Mouse (Mus musculus) limb, embryonic 14.5 days (tissue): ENCODE measurements around the gene Ddx3x. TPM values are rescaled to one million over a fixed set of nuclear protein-coding genes. Genes with fewer than 3 reads are reported as not detected.

Experiments used
- ATAC-seq: fragments of 200-750 bp; cut with Nextera tagmentation; 2 replicates; pipeline ENCODE4 v1.8.0; 2017; ENCODE audit warnings: low read depth, moderate number of reproducible peaks, moderate TSS enrichment; ENCODE audit not compliant: low FRiP score
- DNase-seq: peaks from one replicate; pipeline ENCODE4 v3.0.0-alpha.2; 2015; ENCODE audit warnings: low spot score
- H3K27ac ChIP-seq: fragments of 300-500 bp; sonication (generic); replicated peaks from 2 replicates; pipeline ENCODE4 v1.5.1; 2014; ENCODE audit warnings: low read depth, mild to moderate bottlenecking, low read length, moderate library complexity, mixed read lengths
- H3K27me3 ChIP-seq: fragments of 300-500 bp; sonication (generic); 2 replicates; pipeline ENCODE4 v1.6.1; 2014; ENCODE audit warnings: low read length, mixed read lengths; ENCODE audit not compliant: control insufficient read depth, insufficient read depth
- H3K36me3 ChIP-seq: fragments of 300-500 bp; sonication (generic); 2 replicates; pipeline ENCODE4 v1.6.1; 2014; ENCODE audit warnings: mild to moderate bottlenecking, low read length, moderate library complexity, mixed read lengths; ENCODE audit not compliant: control insufficient read depth, insufficient read depth
- H3K4me1 ChIP-seq: fragments of 300-500 bp; sonication (generic); 2 replicates; pipeline ENCODE4 v1.6.1; 2014; ENCODE audit warnings: antibody characterized with exemption, low read length, mixed read lengths; ENCODE audit not compliant: control insufficient read depth, insufficient read depth
- H3K4me2 ChIP-seq: fragments of 300-500 bp; sonication (generic); replicated peaks from 2 replicates; pipeline ENCODE4 v1.6.1; 2014; ENCODE audit warnings: low read depth, mild to moderate bottlenecking, low read length, moderate library complexity; ENCODE audit not compliant: severe bottlenecking
- H3K4me3 ChIP-seq: fragments of 300-500 bp; sonication (generic); replicated peaks from 2 replicates; pipeline ENCODE4 v1.5.1; 2014; ENCODE audit warnings: low read length
- H3K9ac ChIP-seq: fragments of 300-500 bp; sonication (generic); 2 replicates; pipeline ENCODE4 v1.6.1; 2014; ENCODE audit warnings: mild to moderate bottlenecking, low read depth, low read length, moderate library complexity; ENCODE audit not compliant: severe bottlenecking
- H3K9me3 ChIP-seq: fragments of 300-500 bp; sonication (generic); 2 replicates; pipeline ENCODE4 v1.6.1; 2016; ENCODE audit warnings: low read length; ENCODE audit not compliant: control insufficient read depth
- POLR2A ChIP-seq: fragments of 200-500 bp; IDR thresholded peaks from 2 replicates; pipeline ENCODE4 v1.8.0; 2012; ENCODE audit warnings: inconsistent platforms, mild to moderate bottlenecking, moderate library complexity, borderline replicate concordance; ENCODE audit not compliant: insufficient read depth, insufficient read length; ENCODE audit errors: extremely low read depth
- WGBS: fragments of 180-500 bp; shearing (Covaris S2); extraction: QIAGEN DNeasy Blood & Tissue Kit; methylation state at CpG from one replicate; pipeline ENCODE4 v1.1.7; 2014; 5-methylcytosine and 5-hydroxymethylcytosine counted together
- polyA plus RNA-seq, 2 experiments: library from polyadenylated mRNA; depleted of rRNA in 1 of 2; stranded (reverse) in 1 of 2; unstranded in 1 of 2; fragments of >200 nt; fragmentation: Nextera tagmentation in 1 of 2; extraction: Ambion mirVana in 1 of 2; gene quantifications; 2 replicates each; pipeline versions ENCODE4 v1.2.1 to v1.2.3; 2012 to 2014

Ddx3x gene
- polyA plus RNA-seq, 2 experiments: 100 to 126 TPM

DNA sequence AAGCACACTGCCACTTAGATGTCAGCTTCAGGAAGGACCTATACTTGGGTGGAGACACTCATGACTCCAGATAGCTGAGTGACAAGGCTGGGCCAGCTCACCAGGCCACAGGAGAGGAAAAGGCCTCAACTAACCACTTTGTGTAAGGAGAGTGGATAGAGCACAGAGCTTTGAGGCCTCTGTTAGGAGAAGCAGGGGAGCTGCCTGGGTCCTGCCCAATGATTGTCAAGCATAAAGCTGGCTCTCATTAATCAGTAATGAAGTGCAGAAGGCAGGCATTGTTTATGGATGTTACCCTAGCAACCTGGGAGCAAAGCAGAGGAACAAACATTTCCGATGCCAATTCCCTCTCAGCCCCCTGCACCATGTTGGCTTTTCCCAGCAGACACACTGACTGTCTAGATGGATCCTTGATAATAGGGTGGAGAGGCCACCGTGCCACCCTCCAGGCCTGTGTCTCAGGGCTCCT lies 44.6 kb upstream of the Ddx3x start:
- H3K4me3 ChIP-seq: no peak overlapping the region
- ATAC-seq: peak; percentile 47; the same call in 1 of the 2 replicates
- H3K9me3 ChIP-seq: no peaks in the 10 kb centered on the region
- no peaks in the 10 kb centered on the region for H3K27me3 ChIP-seq
- H3K36me3 ChIP-seq: no peaks in the 10 kb centered on the region
- no peak overlapping the region for H3K4me2 ChIP-seq
- H3K4me1 ChIP-seq: peaks cover 4% of the 10 kb centered on the region
- WGBS: 24% methylated on average over 2 of the region's 2 CpGs
- TF ChIP-seq POLR2A: no peak
- no peak overlapping the region for H3K27ac ChIP-seq
- no peak overlapping the region for H3K9ac ChIP-seq
- no peak for DNase-seq

- Histone ChIP-seq H3K4me1 (peaks cover 10% of the 10 kb centered on the region), H3K4me2 (no peak overlapping the region), H3K36me3 (no peaks in the 10 kb centered on the region), H3K9ac (no peak overlapping the region), H3K27me3 (no peaks in the 10 kb centered on the region), H3K9me3 (no peaks in the 10 kb centered on the region), H3K4me3 (no peak overlapping the region), H3K27ac (no peak overlapping the region)
- 85% methylated on average over 5 of the region's 6 CpGs for whole genome bisulfite sequencing
- no peak for DNase-seq
- no peak for TF ChIP-seq POLR2A
- ATAC-seq: no peak
These were observed 41.3 kb upstream of the Ddx3x start for GRCm38 (mm10) chrX:13239455-13239854.

GRCm38 (mm10) chrX:13240646-13241425 lies 39.9 kb upstream of the Ddx3x start:
- no peaks in the 10 kb centered on the region for H3K27me3 ChIP-seq
- WGBS: 23% methylated on average over 11 of the region's 11 CpGs
- no peaks in the 10 kb centered on the region for H3K36me3 ChIP-seq
- H3K4me2 ChIP-seq: peak overlapping the region; percentile 64
- H3K4me3 ChIP-seq: no peak overlapping the region
- no peak for ATAC-seq
- DNase-seq: no peak
- H3K4me1 ChIP-seq: peaks cover 13% of the 10 kb centered on the region
- no peak overlapping the region for H3K9ac ChIP-seq
- peak overlapping the region; percentile 98 for H3K27ac ChIP-seq
- no peaks in the 10 kb centered on the region for H3K9me3 ChIP-seq
- no peak for TF ChIP-seq POLR2A

GRCm38 (mm10) chrX:13241426-13242319 lies 39.1 kb upstream of the Ddx3x start:
- TF ChIP-seq POLR2A: peak; percentile 31; the same call in 1 of the 2 replicates
- H3K27me3 ChIP-seq: no peaks in the 10 kb centered on the region
- peak overlapping the region; percentile 63 for H3K9ac ChIP-seq
- peak overlapping the region; percentile 64 for H3K4me2 ChIP-seq
- peak overlapping the region; percentile 35 for H3K4me3 ChIP-seq
- H3K4me1 ChIP-seq: peaks cover 13% of the 10 kb centered on the region
- H3K27ac ChIP-seq: peak overlapping the region; percentile 98
- ATAC-seq (no peak), DNase-seq (peak; percentile 23)
- WGBS: 10% methylated on average over 21 of the region's 21 CpGs
- no peaks in the 10 kb centered on the region for H3K9me3 ChIP-seq
- no peaks in the 10 kb centered on the region for H3K36me3 ChIP-seq
